Mouse (Mus musculus) induced T-regulatory cell, adult 2 months (primary cell): ENCODE data around the gene Mal.
A peak's percentile ranks its signal among the peaks of the same experiment; 100 is the strongest.

Experiments used
- DNase-seq: peaks from one replicate; pipeline ENCODE4 v3.0.0-alpha.2; 2012; ENCODE audit warnings: low read depth

Mal gene

GRCm38 (mm10) chr2:127656086-127656720 lies at the start of gene Mal:
TSS of gene Mal (minus strand) at chr2:127656695.
- no peak for DNase-seq

GRCm38 (mm10) chr2:127705267-127705666 lies 48.8 kb upstream of the Mal start:
- DNase-seq: no peak

- DNase-seq: no peak
Measured at GRCm38 (mm10) chr2:127689239-127689638, 32.7 kb upstream of the Mal start.

- peak; percentile 60 for DNase-seq
Measured at GRCm38 (mm10) chr2:127683687-127684331, 27.3 kb upstream of the Mal start.

GRCm38 (mm10) chr2:127667843-127668506 lies 11.5 kb upstream of the Mal start:
- DNase-seq: peak; percentile 57

GRCm38 (mm10) chr2:127667015-127667414 lies 10.5 kb upstream of the Mal start:
- DNase-seq: no peak

- DNase-seq: no peak
Measured at GRCm38 (mm10) chr2:127662708-127663107, 6.2 kb upstream of the Mal start.

GRCm38 (mm10) chr2:127655419-127655818 lies 1.1 kb downstream of the Mal start:
- DNase-seq: no peak

GRCm38 (mm10) chr2:127654786-127655185 lies 1.7 kb downstream of the Mal start:
- no peak for DNase-seq

GRCm38 (mm10) chr2:127652805-127653204 lies 3.7 kb downstream of the Mal start:
- DNase-seq: no peak

- DNase-seq: no peak
Measured at GRCm38 (mm10) chr2:127652335-127652734, 4.2 kb downstream of the Mal start.

GRCm38 (mm10) chr2:127651601-127652000 lies 4.9 kb downstream of the Mal start:
- no peak for DNase-seq

GRCm38 (mm10) chr2:127649921-127650320 lies 6.6 kb downstream of the Mal start:
- DNase-seq: no peak

GRCm38 (mm10) chr2:127648145-127648544 lies 8.3 kb downstream of the Mal start:
- DNase-seq: no peak

- no peak for DNase-seq
Measured at GRCm38 (mm10) chr2:127646875-127647274, 9.6 kb downstream of the Mal start.

GRCm38 (mm10) chr2:127643728-127644704 lies 12.5 kb downstream of the Mal start:
- DNase-seq: no peak

GRCm38 (mm10) chr2:127638973-127639372 lies 17.5 kb downstream of the Mal start:
- DNase-seq: no peak

GRCm38 (mm10) chr2:127635581-127635980 lies 20.9 kb downstream of the Mal start:
- no peak for DNase-seq

- DNase-seq: no peak
Measured at GRCm38 (mm10) chr2:127632601-127633000, 23.9 kb downstream of the Mal start.

GRCm38 (mm10) chr2:127627990-127628570 lies 28.4 kb downstream of the Mal start:
- DNase-seq: no peak

GRCm38 (mm10) chr2:127627354-127627753 lies 29.1 kb downstream of the Mal start:
- DNase-seq: no peak

- DNase-seq: no peak
Measured at GRCm38 (mm10) chr2:127625659-127626058, 30.8 kb downstream of the Mal start.
